Mouse (Mus musculus) limb, embryonic 11.5 days (tissue): Measurements from ENCODE around the gene Ifna5. TPM values are rescaled to one million over a fixed set of nuclear protein-coding genes. Genes with fewer than 3 reads are reported as not detected.
"Not testable (repeated sequence)": the region's sequence is repeated elsewhere in the genome, so short reads cannot be mapped to it uniquely, and the experiment has no call there.

Experiments used
- ATAC-seq: fragments of 200-750 bp; cut with Nextera tagmentation; 2 replicates; pipeline ENCODE4 v1.8.0; 2017; ENCODE audit warnings: low read depth; ENCODE audit not compliant: insufficient number of reproducible peaks, low FRiP score, low TSS enrichment
- DNase-seq: peaks from one replicate; pipeline ENCODE4 v3.0.0-alpha.2; 2015; ENCODE audit warnings: low spot score
- H3K27ac ChIP-seq: fragments of 300-500 bp; sonication (generic); replicated peaks from 2 replicates; pipeline ENCODE4 v1.5.1; 2014; ENCODE audit warnings: low read depth, mild to moderate bottlenecking, low read length
- H3K27me3 ChIP-seq: fragments of 300-500 bp; sonication (generic); 2 replicates; pipeline ENCODE4 v1.6.1; 2014; ENCODE audit warnings: mild to moderate bottlenecking, low read length, mixed read lengths; ENCODE audit not compliant: control insufficient read depth, insufficient read depth
- H3K36me3 ChIP-seq: fragments of 300-500 bp; sonication (generic); 2 replicates; pipeline ENCODE4 v1.6.1; 2014; ENCODE audit warnings: mild to moderate bottlenecking, low read length, moderate library complexity, mixed read lengths; ENCODE audit not compliant: control insufficient read depth, insufficient read depth
- H3K4me1 ChIP-seq: fragments of 300-500 bp; sonication (generic); 2 replicates; pipeline ENCODE4 v1.6.1; 2014; ENCODE audit warnings: low read length, mixed read lengths; ENCODE audit not compliant: control insufficient read depth, insufficient read depth
- H3K4me2 ChIP-seq: fragments of 300-500 bp; sonication (generic); 2 replicates; pipeline ENCODE4 v1.6.1; 2014; ENCODE audit warnings: low read depth, mild to moderate bottlenecking, moderate library complexity; ENCODE audit not compliant: severe bottlenecking
- H3K4me3 ChIP-seq: fragments of 300-500 bp; sonication (generic); 2 replicates; pipeline ENCODE4 v1.5.1; 2014; ENCODE audit warnings: low read depth, low read length
- H3K9ac ChIP-seq: fragments of 300-500 bp; sonication (generic); 2 replicates; pipeline ENCODE4 v1.6.1; 2014; ENCODE audit warnings: mild to moderate bottlenecking, low read length
- H3K9me3 ChIP-seq: fragments of 300-500 bp; sonication (generic); 2 replicates; pipeline ENCODE4 v1.6.1; 2016; ENCODE audit warnings: low read length; ENCODE audit not compliant: control insufficient read depth
- WGBS: fragments of 180-500 bp; shearing (Covaris S2); extraction: QIAGEN DNeasy Blood & Tissue Kit; methylation state at CpG from one replicate; pipeline ENCODE4 v1.1.7; 2014; 5-methylcytosine and 5-hydroxymethylcytosine counted together
- polyA plus RNA-seq: library from polyadenylated mRNA; unstranded; fragments of >200 nt; fragmentation: Nextera tagmentation; extraction: Ambion mirVana; gene quantifications from 2 replicates; pipeline ENCODE4 v1.2.1, GENCODE M21; 2014

Gene Ifna5
- not detected in 2 replicates for polyA plus RNA-seq

DNA sequence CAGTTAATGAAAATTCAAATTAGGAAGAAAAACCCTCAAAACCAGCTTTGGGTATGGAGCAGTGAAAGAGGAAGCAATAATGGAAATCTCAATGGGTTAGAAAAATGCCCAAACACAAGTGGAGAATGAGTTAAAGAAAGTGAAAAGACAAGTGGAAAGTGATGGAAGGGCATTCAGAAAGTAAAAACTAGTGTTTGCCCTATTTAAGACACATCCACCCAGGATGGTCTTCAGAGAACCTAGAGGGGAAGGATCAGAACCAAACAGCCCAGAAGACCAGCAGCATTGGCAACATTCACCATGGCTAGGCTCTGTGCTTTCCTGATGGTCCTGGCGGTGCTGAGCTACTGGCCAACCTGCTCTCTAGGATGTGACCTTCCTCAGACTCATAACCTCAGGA is at the start of gene Ifna5:
TSS of gene Ifna5 (plus strand) at position 301 of the 400 bp plus-strand sequence.
- H3K27me3 ChIP-seq, H3K27ac ChIP-seq, H3K9ac ChIP-seq, H3K36me3 ChIP-seq, H3K4me1 ChIP-seq, DNase-seq, H3K4me3 ChIP-seq, ATAC-seq, H3K4me2 ChIP-seq, H3K9me3 ChIP-seq: not testable (repeated sequence)
- 80% methylated on average over 1 of the region's 1 CpGs for WGBS

DNA sequence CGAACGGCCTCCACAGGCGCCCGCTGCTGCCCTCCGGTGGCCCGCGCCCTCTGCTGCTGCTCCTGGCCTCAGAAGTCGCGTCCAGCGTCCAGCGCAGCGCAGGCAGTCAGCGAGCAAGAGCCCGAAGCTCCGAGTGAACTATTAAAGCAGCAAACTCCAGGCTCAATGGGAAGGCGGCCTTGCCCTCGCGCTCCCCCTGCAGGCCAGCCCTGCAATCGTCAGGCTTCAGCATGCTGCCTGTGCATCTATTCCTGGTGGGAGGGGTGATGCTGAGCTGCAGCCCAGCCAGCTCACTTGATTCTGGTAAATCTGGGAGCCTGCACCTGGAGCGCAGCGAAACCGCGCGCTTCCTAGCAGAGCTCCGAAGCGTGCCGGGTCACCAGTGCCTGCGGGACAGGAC is 46.9 kb upstream of the Ifna5 start, which contains the start of gene Gm13277:
TSS of gene Gm13277 (plus strand) at position 231 of the 400 bp plus-strand sequence.
- WGBS: no CpG with 5 or more reads among the region's 28 CpGs
- not testable (repeated sequence) for H3K4me1 ChIP-seq, H3K4me2 ChIP-seq, H3K27me3 ChIP-seq, H3K9me3 ChIP-seq, DNase-seq, H3K27ac ChIP-seq, ATAC-seq, H3K4me3 ChIP-seq, H3K9ac ChIP-seq, H3K36me3 ChIP-seq

DNA sequence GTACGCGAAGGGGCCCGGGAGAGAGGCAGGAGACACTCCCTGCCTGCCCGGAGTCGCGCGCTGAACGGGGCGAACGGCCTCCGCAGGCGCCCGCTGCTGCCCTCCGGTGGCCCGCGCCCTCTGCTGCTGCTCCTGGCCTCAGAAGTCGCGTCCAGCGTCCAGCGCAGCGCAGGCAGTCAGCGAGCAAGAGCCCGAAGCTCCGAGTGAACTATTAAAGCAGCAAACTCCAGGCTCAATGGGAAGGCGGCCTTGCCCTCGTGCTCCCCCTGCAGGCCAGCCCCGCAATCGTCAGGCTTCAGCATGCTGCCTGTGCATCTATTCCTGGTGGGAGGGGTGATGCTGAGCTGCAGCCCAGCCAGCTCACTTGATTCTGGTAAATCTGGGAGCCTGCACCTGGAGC is 44.1 kb upstream of the Ifna5 start, which contains the start of gene Gm13278:
TSS of gene Gm13278 (plus strand) at position 301 of the 400 bp plus-strand sequence.
- not testable (repeated sequence) for ATAC-seq, H3K27ac ChIP-seq, H3K27me3 ChIP-seq, H3K36me3 ChIP-seq, H3K4me3 ChIP-seq, H3K4me2 ChIP-seq, H3K9me3 ChIP-seq, H3K9ac ChIP-seq, DNase-seq, H3K4me1 ChIP-seq
- no CpG with 5 or more reads among the region's 28 CpGs for WGBS

DNA sequence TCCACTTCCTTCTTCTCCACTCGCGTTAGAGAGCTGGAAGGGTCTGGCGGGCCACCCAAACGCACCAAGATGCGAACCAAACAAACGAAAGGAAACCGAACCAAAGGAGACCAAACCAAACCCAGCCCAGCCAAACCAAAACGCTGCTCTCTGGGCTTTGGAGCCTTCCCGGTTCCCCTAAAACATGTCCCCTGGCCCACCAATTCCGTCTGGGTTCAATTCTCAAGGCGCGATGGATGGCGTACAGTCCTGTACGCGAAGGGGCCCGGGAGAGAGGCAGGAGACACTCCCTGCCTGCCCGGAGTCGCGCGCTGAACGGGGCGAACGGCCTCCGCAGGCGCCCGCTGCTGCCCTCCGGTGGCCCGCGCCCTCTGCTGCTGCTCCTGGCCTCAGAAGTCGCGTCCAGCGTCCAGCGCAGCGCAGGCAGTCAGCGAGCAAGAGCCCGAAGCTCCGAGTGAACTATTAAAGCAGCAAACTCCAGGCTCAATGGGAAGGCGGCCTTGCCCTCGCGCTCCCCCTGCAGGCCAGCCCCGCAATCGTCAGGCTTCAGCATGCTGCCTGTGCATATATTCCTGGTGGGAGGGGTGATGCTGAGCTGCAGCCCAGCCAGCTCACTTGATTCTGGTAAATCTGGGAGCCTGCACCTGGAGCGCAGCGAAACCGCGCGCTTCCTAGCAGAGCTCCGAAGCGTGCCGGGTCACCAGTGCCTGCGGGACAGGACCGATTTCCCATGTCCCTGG is 41.2 kb upstream of the Ifna5 start, which contains the start of gene Gm13275:
TSS of gene Gm13275 (plus strand) at position 552 of the 740 bp plus-strand sequence.
- H3K4me1 ChIP-seq, H3K9me3 ChIP-seq, H3K4me3 ChIP-seq, H3K27ac ChIP-seq, H3K36me3 ChIP-seq, DNase-seq, H3K9ac ChIP-seq, H3K4me2 ChIP-seq, ATAC-seq, H3K27me3 ChIP-seq: not testable (repeated sequence)
- WGBS: 0% methylated on average over 6 of the region's 52 CpGs

DNA sequence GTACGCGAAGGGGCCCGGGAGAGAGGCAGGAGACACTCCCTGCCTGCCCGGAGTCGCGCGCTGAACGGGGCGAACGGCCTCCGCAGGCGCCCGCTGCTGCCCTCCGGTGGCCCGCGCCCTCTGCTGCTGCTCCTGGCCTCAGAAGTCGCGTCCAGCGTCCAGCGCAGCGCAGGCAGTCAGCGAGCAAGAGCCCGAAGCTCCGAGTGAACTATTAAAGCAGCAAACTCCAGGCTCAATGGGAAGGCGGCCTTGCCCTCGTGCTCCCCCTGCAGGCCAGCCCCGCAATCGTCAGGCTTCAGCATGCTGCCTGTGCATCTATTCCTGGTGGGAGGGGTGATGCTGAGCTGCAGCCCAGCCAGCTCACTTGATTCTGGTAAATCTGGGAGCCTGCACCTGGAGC is 38.2 kb upstream of the Ifna5 start, which contains the start of gene Gm13279:
TSS of gene Gm13279 (plus strand) at position 301 of the 400 bp plus-strand sequence.
- not testable (repeated sequence) for H3K4me1 ChIP-seq, H3K27me3 ChIP-seq, H3K9ac ChIP-seq, H3K4me3 ChIP-seq, H3K4me2 ChIP-seq, H3K36me3 ChIP-seq, H3K27ac ChIP-seq, DNase-seq, H3K9me3 ChIP-seq, ATAC-seq
- no CpG with 5 or more reads among the region's 28 CpGs for WGBS

DNA sequence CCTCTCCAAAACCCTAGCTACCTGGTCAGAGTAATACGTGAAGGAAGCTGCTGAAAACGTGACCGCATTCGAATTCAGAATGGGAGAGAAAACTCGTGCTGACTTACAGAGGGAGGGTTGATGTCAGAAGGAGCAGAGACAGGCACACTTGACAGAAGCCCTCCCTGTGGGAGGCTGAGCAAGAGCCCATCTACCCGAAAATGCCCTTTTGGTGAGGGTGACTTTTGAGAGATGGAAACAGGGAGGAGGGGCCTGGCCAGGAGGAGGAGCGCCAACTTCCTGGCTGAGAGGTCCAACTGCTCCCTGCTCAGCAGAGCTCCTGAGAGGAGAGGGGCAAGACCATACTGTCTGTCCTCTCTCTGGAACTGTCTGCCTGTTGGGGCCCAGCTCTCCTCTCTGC is 36.0 kb upstream of the Ifna5 start, which contains the start of gene Gm13285:
TSS of gene Gm13285 (plus strand) at position 301 of the 400 bp plus-strand sequence.
- H3K9me3 ChIP-seq, H3K27ac ChIP-seq, H3K36me3 ChIP-seq, H3K9ac ChIP-seq, H3K27me3 ChIP-seq, H3K4me3 ChIP-seq, ATAC-seq, H3K4me2 ChIP-seq, H3K4me1 ChIP-seq, DNase-seq: not testable (repeated sequence)
- 21% methylated on average over 3 of the region's 7 CpGs for WGBS

DNA sequence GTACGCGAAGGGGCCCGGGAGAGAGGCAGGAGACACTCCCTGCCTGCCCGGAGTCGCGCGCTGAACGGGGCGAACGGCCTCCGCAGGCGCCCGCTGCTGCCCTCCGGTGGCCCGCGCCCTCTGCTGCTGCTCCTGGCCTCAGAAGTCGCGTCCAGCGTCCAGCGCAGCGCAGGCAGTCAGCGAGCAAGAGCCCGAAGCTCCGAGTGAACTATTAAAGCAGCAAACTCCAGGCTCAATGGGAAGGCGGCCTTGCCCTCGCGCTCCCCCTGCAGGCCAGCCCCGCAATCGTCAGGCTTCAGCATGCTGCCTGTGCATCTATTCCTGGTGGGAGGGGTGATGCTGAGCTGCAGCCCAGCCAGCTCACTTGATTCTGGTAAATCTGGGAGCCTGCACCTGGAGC is 32.4 kb upstream of the Ifna5 start, which contains the start of gene Gm13287:
TSS of gene Gm13287 (plus strand) at position 301 of the 400 bp plus-strand sequence.
- not testable (repeated sequence) for DNase-seq, H3K9ac ChIP-seq, H3K27ac ChIP-seq, H3K4me3 ChIP-seq, H3K4me2 ChIP-seq, H3K27me3 ChIP-seq, H3K4me1 ChIP-seq, H3K36me3 ChIP-seq, ATAC-seq, H3K9me3 ChIP-seq
- WGBS: no CpG with 5 or more reads among the region's 29 CpGs

DNA sequence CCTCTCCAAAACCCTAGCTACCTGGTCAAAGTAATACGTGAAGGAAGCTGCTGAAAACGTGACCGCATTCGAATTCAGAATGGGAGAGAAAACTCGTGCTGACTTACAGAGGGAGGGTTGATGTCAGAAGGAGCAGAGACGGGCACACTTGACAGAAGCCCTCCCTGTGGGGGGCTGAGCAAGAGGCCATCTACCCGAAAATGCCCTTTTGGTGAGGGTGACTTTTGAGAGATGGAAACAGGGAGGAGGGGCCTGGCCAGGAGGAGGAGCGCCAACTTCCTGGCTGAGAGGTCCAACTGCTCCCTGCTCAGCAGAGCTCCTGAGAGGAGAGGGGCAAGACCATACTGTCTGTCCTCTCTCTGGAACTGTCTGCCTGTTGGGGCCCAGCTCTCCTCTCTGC is 30.1 kb upstream of the Ifna5 start, which contains the start of gene Gm13288:
TSS of gene Gm13288 (plus strand) at position 301 of the 400 bp plus-strand sequence.
- H3K27me3 ChIP-seq, H3K4me3 ChIP-seq, H3K9me3 ChIP-seq, H3K36me3 ChIP-seq, ATAC-seq, H3K27ac ChIP-seq, H3K4me2 ChIP-seq, H3K9ac ChIP-seq, DNase-seq, H3K4me1 ChIP-seq: not testable (repeated sequence)
- WGBS: no CpG with 5 or more reads among the region's 8 CpGs
